Mouse (Mus musculus) midbrain, postnatal 0 days (tissue): ENCODE data around the gene Rpl10-ps3. TPM values are rescaled to one million over a fixed set of nuclear protein-coding genes. Genes with fewer than 3 reads are reported as not detected.

Experiments used
- ATAC-seq: fragments of 200-750 bp; cut with Nextera tagmentation; 2 replicates; pipeline ENCODE4 v1.8.0; 2017; ENCODE audit warnings: moderate number of reproducible peaks, mild to moderate bottlenecking, moderate TSS enrichment, moderate library complexity; ENCODE audit not compliant: low FRiP score
- DNase-seq: peaks from one replicate; pipeline ENCODE4 v3.0.0-alpha.2; 2015; ENCODE audit warnings: low spot score
- H3K27ac ChIP-seq: fragments of 300-500 bp; sonication (generic); 2 replicates; pipeline ENCODE4 v1.5.1; 2014; ENCODE audit warnings: low read depth, mild to moderate bottlenecking, low read length, mixed read lengths
- H3K27me3 ChIP-seq: fragments of 300-500 bp; sonication (generic); 2 replicates; pipeline ENCODE4 v1.6.1; 2014; ENCODE audit warnings: low read length, control low read depth, mixed read lengths; ENCODE audit not compliant: insufficient read depth
- H3K36me3 ChIP-seq: fragments of 300-500 bp; sonication (generic); 2 replicates; pipeline ENCODE4 v1.6.1; 2014; ENCODE audit warnings: low read length, control low read depth, mixed read lengths; ENCODE audit not compliant: insufficient read depth
- H3K4me1 ChIP-seq: fragments of 300-500 bp; sonication (generic); 2 replicates; pipeline ENCODE4 v1.6.1; 2014; ENCODE audit warnings: mild to moderate bottlenecking, control low read depth, antibody characterized with exemption, low read length, mixed read lengths; ENCODE audit not compliant: insufficient read depth
- H3K4me2 ChIP-seq: fragments of 300-500 bp; sonication (generic); 2 replicates; pipeline ENCODE4 v1.6.1; 2014; ENCODE audit warnings: low read depth, mild to moderate bottlenecking, low read length, mixed read lengths; ENCODE audit not compliant: poor library complexity, severe bottlenecking
- H3K4me3 ChIP-seq: fragments of 300-500 bp; sonication (generic); 2 replicates; pipeline ENCODE4 v1.5.1; 2014; ENCODE audit warnings: low read depth, mild to moderate bottlenecking, low read length, moderate library complexity
- H3K9ac ChIP-seq: fragments of 300-500 bp; sonication (generic); replicated peaks from 2 replicates; pipeline ENCODE4 v1.6.1; 2014; ENCODE audit warnings: mild to moderate bottlenecking, low read length, moderate library complexity, mixed read lengths; ENCODE audit not compliant: poor library complexity, severe bottlenecking
- H3K9me3 ChIP-seq: fragments of 300-500 bp; sonication (generic); 2 replicates; pipeline ENCODE4 v1.6.1; 2016; ENCODE audit warnings: low read length, control low read depth
- CTCF ChIP-seq: IDR thresholded peaks from 2 replicates; pipeline ENCODE4 v1.5.1; 2016; ENCODE audit warnings: antibody characterized with exemption, mild to moderate bottlenecking
- WGBS: fragments of 180-500 bp; shearing (Covaris S2); extraction: QIAGEN DNeasy Blood & Tissue Kit; methylation state at CpG from one replicate; pipeline ENCODE4 v1.1.7; 2014; 5-methylcytosine and 5-hydroxymethylcytosine counted together
- polyA plus RNA-seq: library from polyadenylated mRNA; unstranded; fragments of >200 nt; fragmentation: Nextera tagmentation; extraction: Ambion mirVana; gene quantifications from 2 replicates; pipeline ENCODE4 v1.2.1, GENCODE M21; 2015
- total RNA-seq: library from RNA; depleted of rRNA; stranded (reverse); fragments of >200 nt; gene quantifications from 2 replicates; pipeline ENCODE4 v1.2.3, GENCODE M21; 2014

The Rpl10-ps3 gene
- total and polyA plus RNA-seq, 2 experiments from 2014 or later: 88.1 to 111 TPM

DNA sequence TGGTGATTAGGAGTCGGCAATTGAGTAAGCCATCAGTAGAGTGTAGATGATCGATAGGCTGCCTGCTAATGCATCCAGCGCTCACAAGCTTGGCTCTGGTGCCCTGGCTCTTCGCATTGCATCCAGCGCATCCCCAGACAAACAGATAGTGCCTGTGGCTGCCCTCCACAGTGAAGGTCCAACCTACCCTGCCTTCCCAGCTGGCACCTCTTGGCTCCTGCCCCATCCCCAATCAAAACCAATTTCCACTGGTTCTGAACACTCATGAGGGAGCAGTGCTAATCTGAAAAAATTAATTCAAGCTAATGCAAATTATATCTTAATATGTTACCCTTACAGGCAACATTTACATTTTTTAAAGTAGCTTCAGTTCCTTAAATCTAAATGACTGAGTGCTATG lies 25.3 kb downstream of the Rpl10-ps3 start:
- Histone ChIP-seq H3K27ac (no peak overlapping the region), H3K9ac (no peak overlapping the region), H3K4me3 (no peak overlapping the region), H3K36me3 (no peaks in the 10 kb centered on the region), H3K4me1 (0 out of 2 replicates have a peak, but pooled peaks cover 3% of the 10 kb centered on the region), H3K4me2 (no peak overlapping the region), H3K27me3 (no peaks in the 10 kb centered on the region), H3K9me3 (no peaks in the 10 kb centered on the region)
- ATAC-seq: no peak
- no peak for DNase-seq
- no peak for TF ChIP-seq CTCF
- WGBS: 77% methylated on average over 5 of the region's 5 CpGs

DNA sequence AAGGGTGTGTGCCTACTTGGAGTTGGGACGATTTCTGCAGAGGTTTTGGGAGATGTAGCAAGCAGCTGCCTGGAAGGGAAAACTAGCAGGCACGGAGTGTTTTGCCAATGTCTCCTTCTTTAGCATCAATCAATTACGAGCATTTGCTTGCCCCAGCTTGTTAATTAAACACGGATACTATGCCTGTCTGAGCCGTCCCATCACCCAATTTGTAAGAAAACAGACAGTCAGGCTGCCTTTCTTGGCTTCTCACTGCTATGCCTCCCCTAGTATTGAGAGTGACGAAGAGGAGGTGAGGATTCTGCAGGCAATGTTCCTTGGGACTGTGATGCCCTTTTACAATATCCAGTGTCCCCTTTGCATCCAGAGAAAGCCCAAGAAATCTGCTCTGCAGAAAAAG lies 27.5 kb downstream of the Rpl10-ps3 start:
- no peak overlapping the region for H3K4me2 ChIP-seq
- no peaks in the 10 kb centered on the region for H3K36me3 ChIP-seq
- DNase-seq (no peak), ATAC-seq (no peak)
- H3K9me3 ChIP-seq: no peaks in the 10 kb centered on the region
- H3K27ac ChIP-seq: no peak overlapping the region
- H3K9ac ChIP-seq: no peak overlapping the region
- 67% methylated on average over 6 of the region's 6 CpGs for WGBS
- H3K4me3 ChIP-seq: no peak overlapping the region
- 0 out of 2 replicates have a peak, but pooled peaks cover 3% of the 10 kb centered on the region for H3K4me1 ChIP-seq
- no peak for TF ChIP-seq CTCF
- no peaks in the 10 kb centered on the region for H3K27me3 ChIP-seq

DNA sequence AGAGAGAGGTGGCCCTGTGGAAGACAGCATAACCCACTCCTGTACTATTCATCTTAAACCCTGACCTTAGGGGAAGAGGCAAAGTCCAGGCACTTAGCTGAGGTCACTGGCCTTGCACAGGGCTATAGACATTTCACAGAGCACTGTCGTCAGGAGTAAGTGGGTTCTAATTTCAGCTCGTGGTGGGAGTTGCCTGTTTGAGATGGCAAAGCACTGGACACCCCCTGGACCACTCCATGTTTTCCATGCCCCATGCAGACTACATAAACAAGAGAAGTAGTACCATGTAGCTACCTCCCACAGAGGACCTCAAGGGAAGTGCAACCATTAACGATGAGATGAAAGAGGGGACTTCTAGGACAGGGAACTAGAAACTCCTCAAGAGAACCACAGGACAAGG lies 29.1 kb downstream of the Rpl10-ps3 start:
- TF ChIP-seq CTCF: no peak
- H3K4me2 ChIP-seq: no peak overlapping the region

DNA sequence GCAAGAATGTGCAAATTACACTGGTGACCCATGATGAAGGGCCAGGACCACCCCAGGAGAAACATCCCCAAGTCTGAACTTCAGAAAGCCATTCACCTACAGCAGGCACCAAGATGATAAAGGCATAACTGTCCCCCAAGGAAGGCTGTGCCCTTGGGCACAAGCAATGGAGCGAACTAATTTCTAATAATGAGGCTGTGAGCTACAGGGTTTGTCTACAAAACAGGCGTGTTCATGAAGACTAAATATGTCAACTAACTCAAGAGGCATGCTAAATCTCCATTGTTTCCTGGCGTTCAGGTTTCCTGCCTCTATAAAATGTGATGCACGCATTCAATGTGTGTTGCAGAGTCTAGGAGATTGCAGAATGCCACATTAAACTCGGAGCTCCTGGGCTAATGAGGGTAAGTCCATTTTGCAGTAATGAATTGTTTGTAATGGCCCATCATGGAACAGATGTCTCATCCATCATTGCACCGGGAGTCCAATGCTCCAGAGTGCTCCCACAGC lies 33.7 kb downstream of the Rpl10-ps3 start:
- DNase-seq (no peak), ATAC-seq (no peak)
- H3K4me3 ChIP-seq: no peak overlapping the region
- no peaks in the 10 kb centered on the region for H3K9me3 ChIP-seq
- H3K27ac ChIP-seq: no peak overlapping the region
- H3K36me3 ChIP-seq: no peaks in the 10 kb centered on the region
- peaks cover 7% of the 10 kb centered on the region; the same call in 1 of the 2 replicates for H3K4me1 ChIP-seq
- WGBS: 77% methylated on average over 6 of the region's 6 CpGs
- no peak overlapping the region for H3K9ac ChIP-seq
- no peak overlapping the region for H3K4me2 ChIP-seq
- TF ChIP-seq CTCF: no peak
- H3K27me3 ChIP-seq: no peaks in the 10 kb centered on the region

More for the DNA sequence above, 29.1 kb downstream of the Rpl10-ps3 start:
- H3K4me3 ChIP-seq: no peak overlapping the region
- H3K4me1 ChIP-seq: 0 out of 2 replicates have a peak, but pooled peaks cover 3% of the 10 kb centered on the region
- H3K27me3 ChIP-seq: no peaks in the 10 kb centered on the region
- no peak overlapping the region for H3K9ac ChIP-seq
- WGBS: 65% methylated on average over 3 of the region's 3 CpGs
- ATAC-seq: no peak
- H3K9me3 ChIP-seq: no peaks in the 10 kb centered on the region
- no peak overlapping the region for H3K27ac ChIP-seq
- H3K36me3 ChIP-seq: no peaks in the 10 kb centered on the region
- DNase-seq: no peak

DNA sequence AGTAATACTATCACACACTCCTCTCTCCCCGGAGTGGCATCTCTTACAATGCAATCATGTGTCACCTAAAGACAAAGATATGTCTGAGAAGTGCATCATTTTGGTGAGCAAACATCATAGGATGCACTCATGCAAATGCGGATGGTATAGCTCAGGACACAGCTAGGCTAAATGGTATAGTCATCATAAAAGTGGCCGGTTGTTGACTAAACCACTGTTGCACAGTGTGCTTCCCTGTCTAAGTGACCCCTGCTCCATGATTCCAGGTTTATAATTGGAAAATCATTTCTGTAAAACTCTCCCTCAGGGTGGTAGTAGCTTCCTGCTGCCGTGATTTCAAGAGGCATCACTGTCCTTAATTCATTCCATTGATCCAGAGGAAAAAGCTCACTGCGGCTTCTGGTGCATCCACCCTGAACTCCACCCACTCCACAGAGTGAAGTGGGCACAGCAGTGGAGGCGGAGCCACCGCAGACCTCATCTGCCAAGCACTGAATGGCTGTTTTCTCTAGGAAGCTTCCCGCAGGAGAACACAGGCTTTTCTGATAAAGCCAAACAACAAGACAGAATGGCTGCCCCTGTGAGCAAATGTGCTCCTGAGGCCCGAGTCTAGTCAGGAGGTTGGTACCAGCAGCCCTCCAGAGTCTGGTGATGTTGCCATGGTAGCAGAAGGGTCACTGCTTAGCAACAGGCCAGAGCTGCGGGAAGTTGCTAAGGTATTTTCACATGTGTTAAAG lies 38.9 kb downstream of the Rpl10-ps3 start:
- Histone ChIP-seq H3K36me3 (no peaks in the 10 kb centered on the region), H3K4me3 (no peak overlapping the region), H3K27ac (peak overlapping the region; percentile 85), H3K27me3 (no peaks in the 10 kb centered on the region), H3K4me1 (peaks cover 18% of the 10 kb centered on the region; the same call in 1 of the 2 replicates), H3K9me3 (no peaks in the 10 kb centered on the region), H3K9ac (peak overlapping the region; percentile 39; the same call in 1 of the 2 replicates), H3K4me2 (no peak overlapping the region)
- TF ChIP-seq CTCF: no peak
- ATAC-seq (peak; percentile 89), DNase-seq (peak; percentile 86)
- WGBS: 33% methylated on average over 10 of the region's 10 CpGs

DNA sequence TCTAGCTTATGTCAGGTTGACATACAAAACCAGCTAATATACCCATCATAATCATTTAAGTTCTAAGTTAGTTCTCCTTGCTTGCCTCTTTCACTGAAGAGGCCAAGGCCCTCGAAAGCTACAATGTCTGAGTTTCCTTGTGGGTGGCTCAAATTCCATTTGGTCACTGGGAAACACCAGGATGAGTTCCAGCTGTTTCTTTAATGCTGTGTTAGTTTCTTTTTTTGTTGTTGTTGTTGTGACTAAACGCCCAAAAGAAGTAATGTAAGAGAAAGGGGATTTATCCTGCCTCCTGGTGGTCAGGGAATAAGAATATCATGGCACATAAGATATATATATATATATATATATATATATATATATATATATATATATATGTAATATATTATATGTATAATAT lies 39.7 kb downstream of the Rpl10-ps3 start:
- Histone ChIP-seq H3K4me3 (no peak overlapping the region), H3K9me3 (no peaks in the 10 kb centered on the region), H3K4me1 (peaks cover 18% of the 10 kb centered on the region; the same call in 1 of the 2 replicates), H3K4me2 (no peak overlapping the region), H3K36me3 (no peaks in the 10 kb centered on the region), H3K9ac (no peak overlapping the region), H3K27me3 (no peaks in the 10 kb centered on the region), H3K27ac (no peak overlapping the region)
- ATAC-seq (no peak), DNase-seq (no peak)
- 74% methylated on average over 2 of the region's 2 CpGs for WGBS
- TF ChIP-seq CTCF: no peak
